Mouse (Mus musculus) intestine, embryonic 16.5 days (tissue): ENCODE data around the gene Pm20d2. TPM values are rescaled to one million over a fixed set of nuclear protein-coding genes. Genes with fewer than 3 reads are reported as not detected.

ENCODE experiments used
- ATAC-seq: fragments of 200-750 bp; cut with Nextera tagmentation; 2 replicates; pipeline ENCODE4 v1.8.0; 2017; ENCODE audit warnings: moderate TSS enrichment, moderate library complexity
- H3K27ac ChIP-seq: fragments of 300-500 bp; sonication (generic); 2 replicates; pipeline ENCODE4 v1.5.1; 2014; ENCODE audit warnings: mild to moderate bottlenecking, low read length
- H3K27me3 ChIP-seq: fragments of 300-500 bp; sonication (generic); replicated peaks from 2 replicates; pipeline ENCODE4 v1.6.1; 2014; ENCODE audit warnings: low read length, control low read depth, mixed read lengths; ENCODE audit not compliant: control insufficient read depth, insufficient read depth
- H3K36me3 ChIP-seq: fragments of 300-500 bp; sonication (generic); 2 replicates; pipeline ENCODE4 v1.6.1; 2014; ENCODE audit warnings: low read length, control low read depth; ENCODE audit not compliant: control insufficient read depth, insufficient read depth
- H3K4me1 ChIP-seq: fragments of 300-500 bp; sonication (generic); 2 replicates; pipeline ENCODE4 v1.6.1; 2014; ENCODE audit warnings: low read length, control low read depth, mixed read lengths; ENCODE audit not compliant: control insufficient read depth, insufficient read depth
- H3K4me2 ChIP-seq: fragments of 300-500 bp; sonication (generic); 2 replicates; pipeline ENCODE4 v1.6.1; 2014; ENCODE audit warnings: low read depth, low read length, control low read depth
- H3K4me3 ChIP-seq: fragments of 300-500 bp; sonication (generic); 2 replicates; pipeline ENCODE4 v1.5.1; 2014; ENCODE audit warnings: mild to moderate bottlenecking, low read length
- H3K9ac ChIP-seq: fragments of 300-500 bp; sonication (generic); 2 replicates; pipeline ENCODE4 v1.6.1; 2014; ENCODE audit warnings: low read depth, low read length
- H3K9me3 ChIP-seq: fragments of 300-500 bp; sonication (generic); 2 replicates; pipeline ENCODE4 v1.6.1; 2016; ENCODE audit warnings: low read length, control low read depth; ENCODE audit not compliant: control insufficient read depth
- WGBS: fragments of 180-500 bp; shearing (Covaris S2); extraction: QIAGEN DNeasy Blood & Tissue Kit; methylation state at CpG from one replicate; pipeline ENCODE4 v1.1.7; 2014; 5-methylcytosine and 5-hydroxymethylcytosine counted together
- polyA plus RNA-seq: library from polyadenylated mRNA; unstranded; fragments of >200 nt; fragmentation: Nextera tagmentation; extraction: Ambion mirVana; gene quantifications from 2 replicates; pipeline ENCODE4 v1.2.1, GENCODE M21; 2015

The Pm20d2 gene
- polyA plus RNA-seq: 0.82 and 0.88 TPM in 2 replicates

DNA sequence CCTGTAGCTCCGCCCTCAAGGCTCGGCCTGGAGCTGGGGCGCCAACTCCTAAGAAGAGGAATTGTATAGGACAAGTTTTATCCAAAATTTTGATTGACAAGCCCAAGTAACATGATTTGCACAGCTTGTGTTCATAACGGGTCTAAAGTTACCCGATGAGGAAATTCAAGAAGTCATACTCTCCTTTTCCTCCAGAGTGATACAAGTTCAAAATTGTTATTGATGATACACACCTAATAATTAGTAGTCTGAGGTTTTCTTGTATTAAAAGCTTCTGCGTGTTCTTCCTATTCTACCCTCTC lies at the start of gene Pm20d2:
Pm20d2 (minus strand) TSS at position 3 of the 302 bp plus-strand sequence.
- Histone ChIP-seq H3K36me3 (no peaks in the 10 kb centered on the region), H3K9ac (peak within 1 kb of the TSS; percentile 78), H3K9me3 (no peaks in the 10 kb centered on the region), H3K4me1 (no peaks in the 10 kb centered on the region; the same call in 1 of the 2 replicates), H3K4me3 (peak within 1 kb of the TSS; percentile 70), H3K27ac (peak within 1 kb of the TSS; percentile 84), H3K27me3 (no peaks in the 10 kb centered on the region), H3K4me2 (peak within 1 kb of the TSS; percentile 98)
- WGBS: 15% methylated on average over 6 of the region's 6 CpGs
- ATAC-seq: no peak

GRCm38 (mm10) chr4:33230881-33231280 lies 41.3 kb upstream of the Pm20d2 start:
- H3K4me2 ChIP-seq: no peak overlapping the region
- no peaks in the 10 kb centered on the region for H3K36me3 ChIP-seq
- no peak overlapping the region for H3K4me3 ChIP-seq
- 89% methylated on average over 18 of the region's 18 CpGs for WGBS
- H3K27ac ChIP-seq: no peak overlapping the region
- H3K27me3 ChIP-seq: no peaks in the 10 kb centered on the region
- no peak for ATAC-seq
- no peak overlapping the region for H3K9ac ChIP-seq
- no peaks in the 10 kb centered on the region for H3K4me1 ChIP-seq
- no peaks in the 10 kb centered on the region for H3K9me3 ChIP-seq

- Histone ChIP-seq H3K9me3 (no peaks in the 10 kb centered on the region), H3K4me3 (no peak overlapping the region), H3K27ac (no peak overlapping the region), H3K27me3 (no peaks in the 10 kb centered on the region), H3K4me2 (no peak overlapping the region), H3K36me3 (no peaks in the 10 kb centered on the region), H3K9ac (no peak overlapping the region), H3K4me1 (no peaks in the 10 kb centered on the region)
- WGBS: 67% methylated on average over 4 of the region's 4 CpGs
- no peak for ATAC-seq
Observed at GRCm38 (mm10) chr4:33229639-33230038, 40.1 kb upstream of the Pm20d2 start.

DNA sequence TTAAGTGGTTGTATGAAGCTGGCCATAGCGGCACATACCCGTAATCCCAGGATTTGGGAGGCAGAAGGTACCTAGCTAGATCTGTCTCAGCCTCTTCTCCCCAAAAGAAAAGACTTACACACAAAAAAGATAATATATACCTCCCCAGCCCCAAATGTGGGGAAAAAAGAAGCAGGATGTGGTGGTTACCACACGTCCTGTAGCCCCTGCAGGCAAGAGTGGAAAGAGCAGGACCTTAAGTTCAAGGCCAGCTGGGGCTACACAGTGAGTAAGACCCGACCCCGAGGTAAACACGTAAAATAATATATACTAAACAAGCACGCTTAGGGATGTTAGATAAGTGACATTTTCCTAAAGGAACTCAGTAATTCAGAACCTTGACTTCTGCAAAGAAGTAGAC lies 37.6 kb upstream of the Pm20d2 start:
- no peaks in the 10 kb centered on the region for H3K27me3 ChIP-seq
- ATAC-seq: no peak
- H3K4me1 ChIP-seq: no peaks in the 10 kb centered on the region
- H3K9me3 ChIP-seq: no peaks in the 10 kb centered on the region
- H3K4me2 ChIP-seq: no peak overlapping the region
- H3K9ac ChIP-seq: no peak overlapping the region
- H3K36me3 ChIP-seq: no peaks in the 10 kb centered on the region
- 81% methylated on average over 7 of the region's 7 CpGs for WGBS
- no peak overlapping the region for H3K4me3 ChIP-seq
- no peak overlapping the region for H3K27ac ChIP-seq

GRCm38 (mm10) chr4:33224003-33224675 lies 34.6 kb upstream of the Pm20d2 start:
- no peak overlapping the region for H3K4me2 ChIP-seq
- H3K4me3 ChIP-seq: no peak overlapping the region
- no peak for ATAC-seq
- WGBS: 46% methylated on average over 7 of the region's 7 CpGs
- H3K4me1 ChIP-seq: no peaks in the 10 kb centered on the region
- no peak overlapping the region for H3K9ac ChIP-seq
- H3K27ac ChIP-seq: no peak overlapping the region
- H3K27me3 ChIP-seq: no peaks in the 10 kb centered on the region
- H3K36me3 ChIP-seq: no peaks in the 10 kb centered on the region
- no peaks in the 10 kb centered on the region for H3K9me3 ChIP-seq

GRCm38 (mm10) chr4:33221847-33222246 lies 32.3 kb upstream of the Pm20d2 start:
- no peak for ATAC-seq
- Histone ChIP-seq H3K4me2 (no peak overlapping the region), H3K9me3 (no peaks in the 10 kb centered on the region), H3K4me3 (no peak overlapping the region), H3K27me3 (no peaks in the 10 kb centered on the region), H3K9ac (no peak overlapping the region), H3K27ac (no peak overlapping the region), H3K36me3 (no peaks in the 10 kb centered on the region), H3K4me1 (no peaks in the 10 kb centered on the region)
- WGBS: 42% methylated on average over 1 of the region's 1 CpGs

DNA sequence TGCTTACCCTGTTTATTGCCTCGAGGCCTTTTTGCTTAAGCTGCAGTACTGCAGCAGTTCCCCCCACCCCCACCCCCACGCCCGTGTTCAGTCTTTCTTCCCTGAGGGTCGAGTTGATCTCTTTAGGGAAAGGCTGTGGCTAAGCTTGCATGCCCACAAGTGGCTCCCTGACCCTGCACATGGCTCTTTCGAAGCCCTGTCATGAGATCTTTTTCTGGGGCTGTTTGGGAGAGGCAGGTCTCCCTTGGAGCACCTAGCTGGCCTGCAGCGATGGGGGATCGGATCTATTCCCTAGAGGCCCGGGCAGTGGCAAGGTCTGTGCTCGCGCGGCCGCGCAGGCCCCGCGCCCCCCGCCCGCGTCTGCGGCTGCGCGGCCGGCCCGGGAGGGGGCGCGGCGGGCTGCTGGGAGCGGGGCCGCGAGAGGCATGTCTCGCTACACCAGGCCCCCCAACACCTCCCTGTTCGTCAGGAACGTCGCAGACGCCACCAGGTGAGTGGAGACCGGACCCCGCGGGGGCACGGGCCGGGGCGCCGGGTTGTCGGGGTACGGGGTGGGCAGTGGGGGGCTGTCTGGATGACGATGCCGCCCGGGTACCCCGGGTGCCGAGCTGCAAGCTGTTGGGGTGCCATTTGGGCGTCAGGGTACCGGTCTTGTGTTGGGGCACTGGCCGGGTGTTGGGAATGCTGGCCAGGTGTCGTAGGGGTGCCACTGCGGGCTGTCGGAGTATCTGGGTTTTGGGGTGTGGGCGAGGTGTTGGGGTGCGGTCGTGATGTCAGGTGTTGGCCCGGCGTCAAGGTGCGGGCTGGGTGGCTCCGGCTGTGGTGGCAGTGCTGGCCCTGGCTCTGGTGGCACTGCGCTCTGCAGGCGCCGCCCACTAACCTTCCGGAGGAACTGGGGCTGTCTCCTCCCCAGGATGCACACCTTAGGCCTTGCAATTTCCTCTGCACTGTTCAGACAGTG lies 19.6 kb upstream of the Pm20d2 start, which contains the start of gene Srsf12:
Srsf12 (plus strand) TSS at position 111 of the 961 bp plus-strand sequence.
- H3K27me3 ChIP-seq: no peaks in the 10 kb centered on the region
- H3K4me1 ChIP-seq: 0 out of 2 replicates have a peak, but pooled peaks cover 8% of the 10 kb centered on the region
- no peaks in the 10 kb centered on the region for H3K36me3 ChIP-seq
- H3K4me3 ChIP-seq: peak within 1 kb of the TSS; percentile 70
- 2% methylated on average over 65 of the region's 65 CpGs for WGBS
- H3K27ac ChIP-seq: no peak within 1 kb of the TSS
- peak; percentile 81 for ATAC-seq
- peak within 1 kb of the TSS; percentile 81 for H3K9ac ChIP-seq
- peak within 1 kb of the TSS; percentile 100 for H3K4me2 ChIP-seq
- no peaks in the 10 kb centered on the region for H3K9me3 ChIP-seq

GRCm38 (mm10) chr4:33207551-33207950 lies 18.0 kb upstream of the Pm20d2 start:
- Histone ChIP-seq H3K4me2 (no peak overlapping the region), H3K36me3 (no peaks in the 10 kb centered on the region), H3K4me1 (0 out of 2 replicates have a peak, but pooled peaks cover 8% of the 10 kb centered on the region), H3K9me3 (no peaks in the 10 kb centered on the region), H3K4me3 (no peak overlapping the region), H3K27me3 (no peaks in the 10 kb centered on the region), H3K27ac (no peak overlapping the region), H3K9ac (no peak overlapping the region)
- no peak for ATAC-seq
- WGBS: 73% methylated on average over 2 of the region's 2 CpGs

- no peak overlapping the region for H3K27ac ChIP-seq
- ATAC-seq: no peak
- H3K9me3 ChIP-seq: no peaks in the 10 kb centered on the region
- no peaks in the 10 kb centered on the region for H3K36me3 ChIP-seq
- 7% methylated on average over 4 of the region's 4 CpGs for WGBS
- no peaks in the 10 kb centered on the region for H3K27me3 ChIP-seq
- H3K9ac ChIP-seq: no peak overlapping the region
- H3K4me3 ChIP-seq: no peak overlapping the region
- 0 out of 2 replicates have a peak, but pooled peaks cover 6% of the 10 kb centered on the region for H3K4me1 ChIP-seq
- no peak overlapping the region for H3K4me2 ChIP-seq
Observed at GRCm38 (mm10) chr4:33204682-33205081, 15.1 kb upstream of the Pm20d2 start.
